Mouse (Mus musculus) urinary bladder, adult 2 months (tissue): ENCODE measurements around the gene Il27. TPM values are rescaled to one million over a fixed set of nuclear protein-coding genes. Genes with fewer than 3 reads are reported as not detected.
"Not testable (repeated sequence)": the region's sequence is repeated elsewhere in the genome, so short reads cannot be mapped to it uniquely, and the experiment has no call there.

ENCODE experiments used
- DNase-seq: peaks from one replicate; pipeline ENCODE4 v3.0.0; 2022; ENCODE audit warnings: low spot score
- polyA plus RNA-seq: library from polyadenylated mRNA; depleted of rRNA; stranded (reverse); fragments of >200 nt; gene quantifications from 2 replicates; pipeline ENCODE4 v1.2.3, GENCODE M21; 2012; rRNA removed

The Il27 gene
- 0.18 and 0.22 TPM in 2 replicates for polyA plus RNA-seq

DNA sequence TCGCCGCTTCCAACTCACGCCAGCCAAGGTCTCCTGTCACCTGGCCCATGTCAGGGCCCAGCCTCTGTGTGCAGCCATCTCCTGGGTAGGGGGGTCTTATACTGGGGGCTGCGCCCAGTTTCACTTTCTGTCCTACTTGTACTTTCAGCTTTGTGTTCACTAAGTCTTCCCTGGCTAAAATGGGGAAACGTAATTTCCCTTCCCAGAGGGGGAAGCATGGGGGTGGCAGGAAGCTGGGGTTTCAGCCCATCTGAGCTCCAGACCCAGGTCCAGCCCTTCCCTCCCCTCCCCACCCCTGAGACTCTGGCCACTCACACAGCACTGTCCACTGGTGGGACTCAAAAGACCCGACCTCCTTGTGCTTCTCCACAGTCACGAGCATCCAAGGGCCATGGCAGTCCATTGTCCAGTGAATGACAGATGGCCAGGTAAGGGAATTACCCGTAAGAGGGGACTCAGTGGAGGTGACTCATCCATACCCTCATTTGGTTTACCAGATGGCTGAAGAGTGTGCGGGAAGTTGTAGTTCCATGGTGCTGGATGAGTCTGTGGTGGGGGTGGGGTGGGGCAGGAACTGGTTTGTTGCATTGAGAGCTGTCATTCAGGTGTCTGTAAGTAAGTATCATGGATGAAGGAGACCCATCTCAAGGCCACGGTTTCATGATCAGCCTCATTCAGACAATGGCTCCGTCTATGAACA, at the start of gene Il27:
TSS of gene Il27 (minus strand) at position 80 of the 700 bp plus-strand sequence.
- DNase-seq: no peak

DNA sequence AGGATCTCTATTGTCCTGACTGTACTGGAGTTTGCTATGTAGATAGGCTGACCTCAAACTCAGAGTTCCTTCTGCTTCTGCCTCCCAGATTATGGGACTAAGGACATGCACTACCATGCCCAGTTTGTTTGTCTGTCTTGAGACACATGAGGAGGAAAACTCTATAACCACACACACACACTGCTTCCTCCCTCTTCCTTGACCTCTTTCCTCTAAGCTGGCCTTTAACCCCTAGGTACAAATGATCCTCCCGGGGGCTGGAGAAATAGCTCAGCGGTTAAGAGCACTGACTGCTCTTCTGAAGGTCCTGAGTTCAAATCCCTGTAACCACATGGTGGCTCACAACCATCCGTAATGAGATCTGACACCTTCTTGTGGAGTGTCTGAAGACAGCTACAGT, 49.6 kb upstream of the Il27 start:
- no peak for DNase-seq

DNA sequence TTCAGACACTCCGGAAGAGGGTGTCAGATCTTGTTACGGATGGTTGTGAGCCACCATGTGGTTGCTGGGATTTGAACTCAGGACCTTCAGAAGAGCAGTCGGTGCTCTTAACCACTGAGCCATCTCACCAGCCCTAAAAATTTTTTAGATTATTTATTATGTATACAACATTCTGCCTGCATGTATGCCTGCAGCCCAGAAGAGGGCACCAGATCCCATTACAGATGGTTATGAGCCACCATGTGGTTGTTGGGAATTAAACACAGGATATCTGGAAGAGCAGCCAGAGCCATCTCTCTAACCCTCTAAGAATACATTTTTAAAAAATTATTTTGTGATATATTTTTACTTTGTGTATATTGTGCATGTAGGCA, 48.5 kb upstream of the Il27 start:
- not testable (repeated sequence) for DNase-seq

DNA sequence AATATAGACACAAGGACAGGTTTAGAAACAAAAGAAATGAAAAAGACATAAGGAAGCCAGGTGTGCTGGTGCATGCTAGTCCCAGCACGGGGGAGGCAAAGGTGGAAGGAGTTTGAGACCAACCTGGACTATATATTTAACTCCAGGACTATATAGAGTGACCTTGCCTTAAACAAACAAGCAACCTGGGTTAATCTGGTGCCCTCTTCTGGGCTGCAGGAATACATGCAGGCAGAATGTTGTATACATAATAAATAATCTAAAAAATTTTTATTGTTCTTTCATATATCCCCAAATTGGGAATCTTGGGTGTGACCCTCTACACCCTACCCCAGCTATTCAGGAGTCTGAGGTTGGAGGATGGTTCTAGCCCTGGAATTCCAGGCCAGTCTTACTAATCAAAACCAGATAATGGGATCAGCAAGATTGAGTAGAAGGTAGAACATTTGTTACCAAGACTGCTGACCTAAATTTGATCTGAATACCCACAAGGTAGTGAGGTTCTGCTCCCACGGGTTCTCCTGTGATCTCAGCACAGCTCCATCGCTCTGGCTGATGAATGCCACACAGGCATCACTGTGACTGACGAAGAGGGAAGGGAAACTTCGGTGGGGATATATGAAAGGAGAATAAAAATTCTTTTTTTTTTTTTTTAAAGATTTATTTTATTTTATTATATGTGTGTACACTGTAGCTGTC, 48.0 kb upstream of the Il27 start:
- DNase-seq: no peak

DNA sequence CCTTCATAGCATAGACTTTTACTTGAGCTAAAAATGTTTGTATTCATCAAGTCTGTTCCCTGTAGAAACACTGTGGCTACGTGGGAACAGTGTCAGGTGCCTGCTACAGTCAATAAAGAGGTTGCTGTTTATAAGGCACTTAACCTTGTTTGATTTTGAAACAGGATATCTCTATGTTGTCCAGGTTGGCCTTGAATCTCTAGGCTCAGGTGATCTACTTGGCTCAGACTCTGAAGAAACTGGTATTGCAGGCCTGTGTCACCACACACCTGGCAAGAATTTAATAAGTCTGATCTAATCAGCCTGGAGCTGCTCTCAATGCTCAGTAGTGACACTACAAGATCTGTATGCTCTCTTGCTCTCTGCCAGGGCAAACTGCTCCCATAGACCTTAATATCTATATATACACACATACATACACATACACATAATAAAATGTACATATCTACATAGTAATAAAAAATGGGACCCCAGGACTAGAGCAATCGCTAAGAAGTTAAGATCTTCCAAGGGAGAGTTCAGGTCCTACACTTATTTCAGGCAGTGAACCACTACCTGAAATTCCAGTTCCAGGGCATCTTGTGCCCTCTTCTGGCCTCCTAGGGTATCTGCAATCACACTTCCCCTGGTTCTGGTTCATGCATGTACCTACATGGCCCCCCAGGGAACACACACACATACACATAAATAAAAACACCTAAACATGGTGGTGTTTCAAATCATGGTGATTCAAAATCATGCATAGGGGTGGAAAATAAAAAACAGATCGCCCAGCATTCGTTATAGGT, 42.2 kb upstream of the Il27 start:
- DNase-seq: no peak

DNA sequence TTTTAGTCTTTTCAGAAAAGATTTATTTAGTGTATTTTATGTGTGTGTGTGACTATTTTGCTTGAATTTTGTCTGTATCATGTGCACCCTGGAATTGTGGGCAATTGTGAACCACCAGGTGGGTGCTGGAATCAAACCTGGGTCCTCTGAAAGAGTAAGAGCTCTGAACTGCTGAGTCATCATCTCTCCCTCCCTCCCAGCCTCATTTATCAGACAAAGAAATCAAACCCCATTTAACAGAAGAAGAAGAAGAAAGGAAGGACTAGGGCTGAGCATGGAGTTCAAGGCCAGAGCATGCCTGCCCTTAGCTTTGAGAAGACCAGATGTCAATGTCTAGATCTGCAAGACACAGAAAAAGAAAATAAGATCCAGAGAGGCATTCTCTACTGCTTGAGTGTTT, 40.6 kb upstream of the Il27 start:
- no peak for DNase-seq

DNA sequence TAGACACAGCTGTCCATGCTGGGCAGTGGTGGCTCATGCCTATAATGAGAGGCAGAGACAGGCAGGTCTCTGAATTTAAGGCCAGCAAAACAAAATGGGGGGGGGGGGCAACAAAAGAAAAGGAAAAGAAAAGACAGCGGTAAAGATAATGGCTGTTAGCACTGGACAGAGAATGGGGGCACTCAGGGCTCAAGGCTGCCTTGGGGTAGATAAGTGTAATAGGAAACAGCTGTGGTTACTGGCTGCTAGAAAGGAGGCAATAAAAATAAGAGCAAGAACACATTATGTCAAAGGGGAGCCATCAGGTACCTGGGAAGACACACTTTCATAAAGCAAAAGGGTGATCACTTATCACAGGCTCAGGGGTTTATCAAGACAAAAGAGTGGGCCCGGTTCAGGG, 37.7 kb upstream of the Il27 start:
- no peak for DNase-seq

DNA sequence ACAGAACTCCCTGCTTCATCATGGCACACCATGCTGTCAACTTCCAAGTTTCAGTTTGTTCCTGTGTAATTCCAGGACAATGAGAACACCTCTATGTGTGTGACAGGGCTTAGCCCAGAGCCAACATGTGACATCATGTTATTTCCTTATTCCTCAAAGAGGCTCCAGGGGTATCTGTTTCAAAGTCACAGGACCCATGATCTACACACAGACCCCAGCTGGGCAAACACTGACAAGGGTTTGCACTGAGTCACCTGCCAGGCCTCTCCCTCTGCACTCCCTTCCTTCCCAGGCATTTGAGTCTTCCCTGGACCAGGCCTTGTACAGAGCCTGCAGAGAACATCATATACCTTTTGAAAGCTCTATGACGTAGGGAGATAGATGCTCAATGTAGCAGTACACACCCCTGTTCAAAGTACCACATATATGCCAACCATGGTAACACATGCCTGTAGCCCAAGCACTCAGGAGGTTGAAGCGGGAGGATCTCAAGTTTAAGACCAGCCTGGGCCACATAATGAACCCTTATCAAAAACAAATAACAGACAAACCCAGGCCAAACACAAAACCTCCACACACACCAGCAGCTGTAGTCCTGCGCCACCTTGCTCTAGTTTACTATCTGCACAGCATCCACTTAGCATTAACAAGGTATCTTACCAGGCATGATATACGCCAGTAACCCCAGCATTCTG, 36.2 kb upstream of the Il27 start, which contains the start of gene Nupr1:
TSS of gene Nupr1 (minus strand) at position 38 of the 695 bp plus-strand sequence.
- no peak for DNase-seq

DNA sequence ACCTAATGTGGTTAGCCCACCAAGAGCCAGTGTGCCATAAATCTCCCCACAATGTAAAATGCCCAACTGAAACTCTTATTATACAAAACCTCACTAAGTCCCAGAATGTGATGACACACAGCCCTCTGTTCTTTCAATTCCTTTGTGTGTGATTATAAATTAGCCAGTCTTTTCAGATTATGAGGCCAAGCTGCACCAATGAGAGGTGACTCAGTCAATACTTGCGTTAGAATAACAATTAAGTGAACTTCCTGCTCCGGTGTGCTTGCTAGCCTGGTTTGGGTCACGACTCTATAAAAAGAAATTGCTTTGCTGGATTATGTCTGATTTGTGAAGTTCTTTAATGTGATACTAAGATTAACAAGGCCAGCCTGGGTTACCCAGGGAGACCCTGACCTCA, 35.2 kb upstream of the Il27 start:
- DNase-seq: no peak

DNA sequence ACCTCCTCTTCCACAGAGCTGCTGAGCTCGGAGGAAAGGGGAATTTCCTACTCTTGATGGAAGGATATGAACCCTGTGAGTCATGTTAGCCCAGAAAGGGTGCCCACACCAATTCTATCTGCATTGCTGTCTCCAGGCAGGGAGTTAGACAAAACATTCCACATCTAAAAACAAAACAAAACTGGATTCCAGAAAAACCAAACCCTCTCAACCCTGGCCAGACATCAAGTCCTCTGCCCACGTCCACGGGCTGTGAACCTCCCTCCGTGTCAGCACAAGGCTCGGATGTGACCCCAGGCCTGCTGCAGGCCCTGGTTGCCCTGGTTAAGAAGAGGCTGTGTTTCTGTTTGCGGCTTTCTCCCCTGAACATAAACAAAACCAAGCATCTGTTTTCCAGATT, 33.4 kb upstream of the Il27 start:
- DNase-seq: no peak

DNA sequence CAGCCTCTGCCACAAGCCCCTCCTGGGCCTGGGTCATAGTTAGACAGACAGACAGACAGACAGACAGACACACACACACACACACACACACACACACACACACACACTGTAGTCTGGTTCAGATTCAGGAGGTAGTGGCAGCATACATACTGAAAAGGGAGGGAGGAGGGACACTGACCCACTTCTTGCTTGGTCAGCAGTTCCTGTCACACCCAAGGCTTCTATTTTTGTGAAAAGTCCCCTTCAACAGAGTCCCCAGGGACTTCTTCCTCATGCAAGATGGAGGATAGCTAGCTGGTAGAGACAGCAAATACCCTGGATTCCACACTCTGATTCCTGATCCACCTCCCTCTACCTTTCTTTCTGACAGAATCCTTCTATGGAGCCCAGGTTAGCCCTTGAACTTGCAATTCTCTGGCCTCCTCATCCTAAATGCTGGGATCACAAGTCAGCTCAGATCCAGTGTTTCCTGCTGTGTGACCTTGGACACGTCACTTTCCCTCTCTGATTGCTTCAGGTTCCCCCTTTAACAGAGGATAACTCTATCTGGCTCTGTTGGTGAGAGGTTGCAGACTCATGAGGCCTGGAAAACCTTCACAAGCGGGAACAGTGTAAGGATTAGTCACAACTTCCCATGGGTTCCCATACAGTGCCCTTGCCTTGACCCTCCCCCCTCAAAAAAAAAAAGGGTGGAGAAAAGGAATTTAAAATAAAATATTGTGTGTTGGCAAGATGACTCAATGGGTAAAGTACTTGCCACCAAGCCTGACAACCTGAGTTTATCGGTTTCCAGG, 31.3 kb upstream of the Il27 start:
- no peak for DNase-seq

DNA sequence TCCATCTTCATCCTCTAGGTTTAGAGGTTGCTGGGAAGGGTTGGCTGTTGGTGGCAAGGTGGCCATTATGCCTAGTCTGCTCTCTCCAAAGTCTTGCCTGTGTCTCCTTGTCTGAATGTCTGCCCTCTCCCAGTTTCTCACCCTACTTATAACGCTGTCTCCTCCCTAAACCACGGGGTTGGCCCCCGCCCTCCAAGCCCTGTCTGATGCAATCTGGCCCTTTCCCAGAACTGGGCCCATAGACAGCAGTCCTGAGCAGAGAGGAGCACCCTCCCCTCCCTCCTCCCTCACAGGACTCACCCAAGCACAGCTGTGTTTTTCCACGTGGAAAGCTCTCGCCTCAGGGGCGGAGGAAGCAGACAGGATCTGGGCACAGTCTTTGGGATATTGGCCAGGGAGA, 30.6 kb upstream of the Il27 start:
- DNase-seq: peak; percentile 45

DNA sequence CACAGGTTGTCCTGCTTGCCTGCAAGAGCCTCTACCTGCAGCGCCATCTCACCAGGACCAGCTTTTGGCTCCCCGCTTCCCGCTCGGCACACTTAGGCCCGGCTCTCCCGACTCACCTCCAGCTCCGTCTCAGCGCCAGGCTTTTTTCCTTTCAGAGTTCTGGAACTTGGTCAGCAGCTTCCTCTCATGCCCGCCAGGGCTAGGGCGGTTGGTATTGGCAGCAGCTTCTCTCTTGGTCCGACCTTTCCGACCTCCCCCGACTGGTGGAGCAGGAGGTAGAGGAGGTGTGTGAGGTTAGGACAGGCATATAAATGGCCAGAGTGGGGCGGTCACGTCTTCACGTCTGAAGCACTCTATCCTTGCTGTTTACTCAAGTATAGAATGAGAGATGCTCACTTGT, 30.0 kb upstream of the Il27 start:
- DNase-seq: no peak

DNA sequence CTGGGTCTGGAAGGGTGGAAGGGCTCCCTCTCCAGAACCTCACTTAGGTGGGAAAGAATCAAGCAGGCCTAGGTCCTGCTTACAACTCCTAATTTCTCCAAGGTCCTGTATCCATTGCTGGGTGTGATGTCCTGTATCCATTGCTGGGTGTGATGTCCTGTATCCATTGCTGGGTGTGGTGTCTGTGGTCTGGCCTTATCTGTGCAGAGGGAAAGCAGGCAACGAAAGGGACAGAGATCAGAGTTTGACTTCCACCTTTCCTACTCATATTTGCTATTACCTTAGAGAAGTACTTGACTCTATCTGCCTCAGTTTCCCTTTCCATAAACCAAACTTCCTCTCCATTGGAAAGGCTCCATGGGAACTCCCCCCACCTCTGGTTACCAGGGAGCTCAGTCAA, 28.6 kb upstream of the Il27 start:
- DNase-seq: no peak

DNA sequence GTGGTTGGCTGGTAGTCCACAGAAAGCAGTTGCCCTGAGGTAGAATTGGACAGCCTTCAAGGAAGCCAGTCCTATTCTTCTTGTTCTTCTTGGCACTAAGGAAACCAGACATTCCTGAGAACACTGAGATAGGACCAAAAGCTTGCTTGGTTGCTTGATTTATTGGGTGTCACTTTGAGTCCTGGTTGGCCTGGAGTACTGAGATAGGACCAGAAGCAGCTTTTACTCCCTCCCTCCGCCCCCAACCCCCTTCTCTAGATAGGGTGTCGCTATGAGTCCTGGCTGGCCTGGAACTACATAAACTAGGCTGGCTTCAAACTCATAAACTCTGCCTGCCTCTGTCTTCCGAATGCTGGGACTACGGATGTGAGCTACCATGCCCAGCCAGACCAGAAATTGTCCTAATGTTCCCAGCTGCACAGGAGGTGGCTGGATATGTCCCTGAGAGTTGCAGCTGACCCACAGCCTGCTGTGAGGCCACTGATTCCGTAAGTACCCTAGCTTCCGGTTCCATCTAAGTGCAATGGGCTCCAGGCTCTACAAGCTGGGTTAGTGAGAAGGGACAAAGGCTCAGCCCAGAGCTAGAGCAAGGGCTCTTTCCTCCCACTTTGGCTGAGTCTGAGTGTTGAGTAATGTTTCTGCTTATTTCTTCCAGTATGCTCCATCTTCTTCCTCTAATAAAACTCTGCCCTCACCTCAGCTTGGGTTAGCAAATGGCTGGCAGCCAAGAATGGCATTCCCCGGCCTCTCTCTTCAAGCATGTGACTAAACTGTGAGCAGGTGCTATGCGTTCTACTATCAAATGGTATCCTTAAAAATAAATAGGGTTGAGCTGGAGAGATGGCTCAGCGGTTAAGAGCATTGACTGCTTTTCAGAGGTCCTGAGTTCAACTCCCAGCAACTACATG, 27.0 kb upstream of the Il27 start:
- no peak for DNase-seq

DNA sequence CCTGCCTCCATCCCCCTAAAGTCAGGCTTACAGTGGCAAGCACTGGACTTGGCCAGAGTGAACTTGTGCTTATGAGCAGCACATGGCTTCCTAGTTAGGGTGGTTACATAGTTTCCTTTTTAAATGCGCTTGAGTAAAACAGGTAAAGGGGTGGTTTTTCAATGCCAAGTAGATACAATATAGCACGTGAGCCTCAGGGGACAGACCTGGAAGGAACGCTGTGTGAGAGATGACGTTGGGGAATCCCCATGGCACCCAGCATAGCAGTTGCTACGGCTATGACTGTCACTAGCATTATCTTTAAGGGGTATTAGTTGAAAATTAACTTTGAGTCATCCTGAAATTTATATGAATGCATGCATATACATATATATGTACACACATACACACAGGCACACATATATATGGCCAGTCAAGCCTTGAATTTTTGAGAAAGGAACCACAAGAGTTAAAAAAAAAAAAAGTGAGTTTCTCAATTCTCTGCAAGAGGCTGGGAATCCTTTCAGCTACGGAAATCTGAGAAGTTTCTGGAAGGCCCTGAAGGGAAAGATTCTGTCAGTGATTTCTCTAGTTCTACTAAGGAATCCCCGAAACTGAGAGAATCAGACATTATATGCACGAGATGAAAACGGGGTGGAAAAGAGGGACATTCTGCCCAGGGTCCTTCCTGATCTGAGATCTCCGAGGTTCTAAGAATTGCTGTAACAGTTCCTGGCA, 25.0 kb upstream of the Il27 start:
- DNase-seq: no peak

DNA sequence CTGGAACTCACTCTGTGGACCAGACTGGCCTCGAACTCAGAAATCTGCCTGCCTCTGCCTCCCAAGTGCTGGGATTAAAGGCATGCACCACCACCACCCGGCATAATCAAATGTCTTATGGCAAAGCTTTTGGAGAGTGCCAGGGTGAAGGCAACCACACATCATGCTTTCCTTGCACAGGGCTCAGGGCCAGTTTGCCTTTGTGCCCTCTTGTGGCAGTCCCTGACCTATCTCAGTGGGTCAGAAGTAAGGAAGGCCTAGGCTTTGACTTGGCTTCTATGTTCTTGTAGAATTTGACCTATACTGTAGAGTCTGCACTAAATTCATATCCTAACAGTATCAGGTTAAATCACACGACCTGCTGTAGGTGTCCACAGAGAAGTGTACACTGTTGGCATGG, 22.0 kb upstream of the Il27 start:
- no peak for DNase-seq

DNA sequence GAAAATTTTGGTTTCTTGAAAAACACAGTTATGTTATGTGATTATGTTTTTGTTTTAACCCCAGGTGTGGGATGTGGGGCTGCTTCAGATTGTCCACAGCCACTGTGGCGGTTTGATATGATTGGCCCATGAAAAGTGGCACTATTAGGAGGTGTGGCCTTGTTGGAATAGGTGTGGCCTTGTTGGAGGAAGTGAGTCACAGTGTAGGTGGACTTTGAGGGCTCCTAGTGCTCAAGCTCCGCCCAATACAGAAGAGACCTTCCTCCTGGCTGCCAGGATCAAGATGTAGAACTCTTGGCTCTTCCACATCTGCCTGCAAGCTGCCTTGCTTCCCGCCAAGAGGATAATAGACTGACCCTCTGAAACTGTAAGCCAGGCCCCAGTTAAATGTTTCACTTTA, 18.0 kb upstream of the Il27 start:
- no peak for DNase-seq

DNA sequence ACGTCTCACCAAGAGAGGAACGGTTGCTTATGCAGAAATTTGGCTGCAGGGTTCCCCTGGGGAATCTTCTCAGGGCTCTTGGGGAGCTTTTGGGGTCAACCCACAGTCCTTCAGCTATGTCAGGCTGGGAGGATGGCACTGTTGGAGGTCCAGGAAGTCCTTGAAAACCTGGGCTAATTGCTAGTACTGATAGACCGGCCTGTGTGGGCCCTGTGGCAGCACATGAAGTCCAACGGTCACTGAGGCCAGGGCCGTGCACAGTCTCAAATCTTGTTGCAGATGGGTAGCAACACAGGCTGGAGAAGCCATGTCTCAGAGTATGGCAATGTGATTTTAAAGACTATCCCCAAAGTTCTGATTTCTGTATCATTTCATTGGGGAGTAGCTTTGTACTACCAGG, 13.1 kb upstream of the Il27 start:
- no peak for DNase-seq

DNA sequence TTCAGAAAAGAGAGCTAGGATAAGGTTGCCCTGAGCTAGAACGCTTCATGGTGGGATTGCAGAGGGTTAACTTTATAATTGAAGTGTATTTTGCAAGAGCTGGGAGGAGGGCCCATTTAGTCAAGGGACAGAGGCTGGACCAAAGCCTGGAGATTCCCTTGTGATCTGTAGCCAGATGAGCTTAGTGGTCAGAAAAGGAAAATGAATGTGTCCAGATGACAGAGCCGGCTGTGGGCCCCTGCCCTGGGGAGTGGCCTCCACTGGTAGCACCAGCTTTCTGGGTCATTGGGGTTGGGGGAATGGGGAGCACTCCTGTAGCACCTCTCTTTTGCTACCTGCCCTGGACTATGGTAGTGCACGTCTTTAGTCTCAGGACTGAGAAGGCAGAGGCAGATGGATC, 12.3 kb upstream of the Il27 start:
- no peak for DNase-seq
